Mouse (Mus musculus): ENCODE data around the gene Perp. TPM values are rescaled to one million over a fixed set of nuclear protein-coding genes. Genes with fewer than 3 reads are reported as not detected.

The Perp gene
- 0.78 to 1.3 TPM (median 0.93 TPM) in 4 replicates for total RNA-seq (2023; ENCODE audit: inconsistent age)

GRCm38 (mm10) chr10:18844441-18845286, at the start of gene Perp:
Perp (plus strand) TSS chr10:18845020.

Other genes with a start within 250 kb of the Perp start
- not detected in 4 replicates for gene Arfgef3, start 101.1 kb upstream of the Perp start, total RNA-seq (2023; ENCODE audit: inconsistent age)
- gene Gm4922, start 58.2 kb upstream of the Perp start, total RNA-seq (2023; ENCODE audit: inconsistent age): not detected in 4 replicates
- gene Tnfaip3, start 170.6 kb downstream of the Perp start, total RNA-seq (2023; ENCODE audit: inconsistent age): 701 to 859 TPM (median 781 TPM) in 4 replicates

All from B cell, adult (primary cell).